In the genomic region with DNA sequence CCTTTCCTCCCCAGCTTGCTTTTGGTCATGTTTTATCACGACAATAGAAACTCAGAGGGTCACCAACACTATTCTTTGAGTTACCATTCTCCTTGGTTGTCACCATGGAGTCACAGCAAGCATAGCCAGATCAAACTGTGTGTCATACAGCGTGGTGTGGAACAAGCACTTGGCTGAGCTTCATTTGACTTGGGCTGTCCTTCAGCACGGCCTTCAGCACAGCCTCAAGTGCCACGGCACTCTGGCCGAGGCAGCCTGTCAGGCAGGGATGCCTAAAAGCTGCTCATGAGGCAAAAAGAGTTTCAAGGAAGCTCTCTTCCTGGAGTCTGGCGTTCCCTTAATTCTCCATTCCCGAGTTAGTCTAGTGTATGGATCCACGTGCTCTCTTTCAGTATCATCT, we compare ENCODE assay signal across 25 mouse cellular contexts.
A peak's percentile ranks its signal among the peaks of the same experiment; 100 is the strongest.
DNase-seq lines count a peak whose midpoint lies in the region; ATAC-seq lines count a peak whose summit lies in the region.
"Had no signal": no experiment of that assay in that cellular context is flagged by ENCODE, and none has a peak within 500 bp of the region (broad histone marks: within the 10 kb centered on the region; RNA-seq: fewer than 3 reads in every experiment).

No protein-coding gene starts in this region.

- H3K27me3 ChIP-seq in heart, embryonic 12.5 days (replicated peaks) = no peaks in the 10 kb centered on the region
- no peaks in the 10 kb centered on the region for H3K27me3 ChIP-seq in limb, embryonic 10.5 days (ENCODE audit: low read depth, poor library complexity, severe bottlenecking)
- H3K27me3 ChIP-seq: heart, embryonic 15.5 days; liver, embryonic 12.5 days; megakaryocyte, embryonic 14.5 days had no signal

- H3K4me1 ChIP-seq in heart, embryonic 12.5 days (replicated peaks) = no peaks in the 10 kb centered on the region
- no peaks in the 10 kb centered on the region for H3K4me1 ChIP-seq in limb, embryonic 10.5 days
- H3K4me1 ChIP-seq: heart, embryonic 15.5 days; liver, embryonic 12.5 days; megakaryocyte, embryonic 14.5 days; midbrain, embryonic 12.5 days had no signal

- WGBS in heart, embryonic 12.5 days = 72% methylated on average over 8 of the region's 8 CpGs
- WGBS in limb, embryonic 10.5 days = 90% methylated on average over 8 of the region's 8 CpGs

- DNase-seq in adrenal gland, adult (ENCODE audit: inconsistent age in 2 of 2, low spot score in 1 of 2) = peak; percentile 75 to 89
- DNase-seq in adrenal gland, postnatal 4 days (ENCODE audit: low spot score in 2 of 2) = no peak
- DNase-seq in heart, postnatal 10 days = peak; percentile 20 to 22
- peak; percentile 37 for DNase-seq in ZHBTc4 (ENCODE audit: low read depth, low spot score)
- peak; percentile 46 for DNase-seq in adrenal gland, postnatal 25 days
- no peak for DNase-seq in limb, embryonic 10.5 days (ENCODE audit: low spot score)
- DNase-seq: cerebellum, adult 2 months; cerebellum, postnatal 25 days; gastrocnemius, postnatal 25 days; kidney, adult 8-10 months; kidney, postnatal 4 days; liver, postnatal 0 days; lung, postnatal 36 days; right cerebral cortex, postnatal 25 days; thymus, postnatal 14 days had no signal

- no peak overlapping the region for H3K9ac ChIP-seq in heart, embryonic 12.5 days
- H3K9ac ChIP-seq: forebrain, embryonic 13.5 days; heart, embryonic 15.5 days; liver, embryonic 12.5 days; liver, postnatal 0 days; midbrain, embryonic 12.5 days had no signal

- ATAC-seq in heart, embryonic 12.5 days (ENCODE audit: insufficient number of reproducible peaks, low FRiP score) = no peak
- ATAC-seq: forebrain, embryonic 13.5 days; intestine, embryonic 16.5 days; liver, embryonic 12.5 days; liver, postnatal 0 days had no signal

- H3K4me2 ChIP-seq in heart, embryonic 12.5 days = no peak overlapping the region
- H3K4me2 ChIP-seq: forebrain, embryonic 13.5 days; heart, embryonic 15.5 days; liver, embryonic 12.5 days; midbrain, embryonic 12.5 days had no signal

- intact Hi-C loops in heart, postnatal 10 days (cut with DNase I) = no loop called here

- H3K9me3 ChIP-seq in heart, embryonic 12.5 days (replicated peaks) = no peaks in the 10 kb centered on the region
- no peaks in the 10 kb centered on the region for H3K9me3 ChIP-seq in limb, embryonic 10.5 days (replicated peaks)
- H3K9me3 ChIP-seq: forebrain, embryonic 13.5 days; G1E; heart, embryonic 15.5 days; liver, embryonic 12.5 days; megakaryocyte, embryonic 14.5 days; midbrain, embryonic 12.5 days had no signal

- H3K4me3 ChIP-seq in heart, embryonic 12.5 days = no peak overlapping the region
- H3K4me3 ChIP-seq in limb, embryonic 10.5 days = no peak overlapping the region
- H3K4me3 ChIP-seq: forebrain, embryonic 13.5 days; heart, adult 2 months; heart, embryonic 15.5 days; liver, embryonic 12.5 days; megakaryocyte, embryonic 14.5 days; midbrain, embryonic 12.5 days had no signal

- no peak overlapping the region for H3K27ac ChIP-seq in heart, embryonic 12.5 days (ENCODE audit: poor library complexity, severe bottlenecking)
- no peak overlapping the region for H3K27ac ChIP-seq in limb, embryonic 10.5 days
- H3K27ac ChIP-seq: forebrain, embryonic 13.5 days; heart, adult 2 months; heart, embryonic 15.5 days; kidney, postnatal 0 days; liver, embryonic 12.5 days; midbrain, embryonic 12.5 days had no signal

- H3K36me3 ChIP-seq in heart, embryonic 12.5 days = no peaks in the 10 kb centered on the region
- no peaks in the 10 kb centered on the region for H3K36me3 ChIP-seq in limb, embryonic 10.5 days
- H3K36me3 ChIP-seq: heart, embryonic 15.5 days; liver, embryonic 12.5 days; midbrain, embryonic 12.5 days had no signal

Comparison
In these comparisons a context has a peak if more than half of its experiments do, and no peak if none do; other contexts are left out.
1. DNase-seq: peak in adrenal gland, adult (2 of 2), heart, postnatal 10 days (2 of 2), ZHBTc4 (single experiment) and adrenal gland, postnatal 25 days (single experiment); none in adrenal gland, postnatal 4 days (0 of 2) and limb, embryonic 10.5 days (single experiment).